Mouse (Mus musculus) olfactory bulb, adult 2 months (tissue): Measurements from ENCODE around the gene Dhrs11.

Experiments used
- CTCF ChIP-seq: fragments of 200-500 bp; IDR thresholded peaks from 2 replicates; pipeline ENCODE4 v1.5.1; 2012; ENCODE audit warnings: low read depth, mild to moderate bottlenecking, low read length, moderate library complexity; ENCODE audit not compliant: insufficient read depth
- POLR2A ChIP-seq: fragments of 200-500 bp; IDR thresholded peaks from 2 replicates; pipeline ENCODE4 v1.6.1; 2012; ENCODE audit warnings: mild to moderate bottlenecking, low read depth, low read length, moderate library complexity; ENCODE audit not compliant: insufficient read depth

GRCm38 (mm10) chr11:84827901-84828503, 792 bp downstream of the Dhrs11 start:
- TF ChIP-seq CTCF (no peak), POLR2A (no peak)
